Mouse (Mus musculus): ENCODE results near the gene Zfp84.

DNA sequence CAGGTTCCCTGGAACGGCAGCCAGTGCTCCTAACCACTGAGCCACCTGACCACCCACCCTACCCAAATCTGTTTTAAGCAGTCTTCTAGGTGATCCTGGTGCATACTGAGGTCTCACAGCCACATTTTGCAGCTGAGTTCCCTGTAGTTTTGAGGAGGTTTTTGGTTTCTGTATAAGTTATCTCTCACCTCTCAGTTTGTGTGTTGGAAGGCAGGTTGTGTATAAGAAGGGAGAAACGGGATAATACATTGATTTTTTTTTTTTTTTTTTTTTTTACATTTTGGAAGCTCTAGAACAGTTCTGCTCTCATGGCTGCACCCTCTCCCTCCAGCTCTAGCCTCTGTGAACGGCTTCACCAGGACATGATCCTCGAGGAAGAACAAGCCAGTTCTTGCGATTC is 17.5 kb downstream of the Zfp84 start:
- TF ChIP-seq CTCF (IDR thresholded peaks at IDR 0.05; ENCODE audit: control insufficient read depth, insufficient read depth, insufficient read length) (no peak), MYOD1 (IDR thresholded peaks at IDR 0.05; ENCODE audit: control insufficient read depth, insufficient read length, low read depth) (no peak), USF1 (IDR thresholded peaks at IDR 0.05; ENCODE audit: low read depth) (no peak), CEBPB (IDR thresholded peaks at IDR 0.05; ENCODE audit: low read depth) (no peak), MAX (IDR thresholded peaks at IDR 0.05) (no peak), FOSL1 (IDR thresholded peaks at IDR 0.05; ENCODE audit: insufficient read depth, low read length, poor library complexity, severe bottlenecking) (no peak)

Data from C2C12 (cell line).